Mouse (Mus musculus) heart, embryonic 10.5 days (tissue): ENCODE measurements at regions not wholly inside any gene's neighbourhood (a gene's known extent, or its start where the extent isn't known, plus 50 kb on each side); places are given as distances from the start of the nearest gene placed in this dataset.

Experiments used
- DNase-seq: peaks from one replicate; pipeline ENCODE4 v3.0.0-alpha.2; 2017; ENCODE audit warnings: low spot score
- H3K27ac ChIP-seq: fragments of 300-500 bp; sonication (generic); 2 replicates; pipeline ENCODE4 v1.5.1; 2016; ENCODE audit warnings: mild to moderate bottlenecking
- H3K27me3 ChIP-seq: fragments of 300-500 bp; sonication (generic); 2 replicates; pipeline ENCODE4 v1.6.1; 2016; ENCODE audit warnings: mild to moderate bottlenecking; ENCODE audit not compliant: poor library complexity, insufficient read depth, severe bottlenecking
- H3K36me3 ChIP-seq: fragments of 300-500 bp; sonication (generic); 2 replicates; pipeline ENCODE4 v1.6.1; 2016; ENCODE audit warnings: mild to moderate bottlenecking, moderate library complexity
- H3K4me1 ChIP-seq: fragments of 300-500 bp; sonication (generic); 2 replicates; pipeline ENCODE4 v1.6.1; 2016; ENCODE audit warnings: mild to moderate bottlenecking
- H3K4me3 ChIP-seq: fragments of 300-500 bp; sonication (generic); 2 replicates; pipeline ENCODE4 v1.5.1; 2016; ENCODE audit warnings: mild to moderate bottlenecking, moderate library complexity
- H3K9me3 ChIP-seq: fragments of 300-500 bp; sonication (generic); 2 replicates; pipeline ENCODE4 v1.6.1; 2016; ENCODE audit warnings: mild to moderate bottlenecking, moderate library complexity
- WGBS: fragments of 180-500 bp; shearing (Covaris S2); methylation state at CpG from one replicate; pipeline ENCODE4 v1.1.7; 2016; 5-methylcytosine and 5-hydroxymethylcytosine counted together

GRCm38 (mm10) chr19:36238536-36238935 lies 109.6 kb upstream of the Pcgf5 start:
- Histone ChIP-seq H3K27me3 (no peaks in the 10 kb centered on the region), H3K4me3 (no peak overlapping the region), H3K36me3 (no peaks in the 10 kb centered on the region), H3K9me3 (no peaks in the 10 kb centered on the region), H3K27ac (no peak overlapping the region), H3K4me1 (peaks cover 15% of the 10 kb centered on the region; the same call in 1 of the 2 replicates)
- 65% methylated on average over 3 of the region's 3 CpGs for WGBS
- no peak for DNase-seq

GRCm38 (mm10) chr19:36242396-36242795 lies 105.7 kb upstream of the Pcgf5 start:
- DNase-seq = no peak
- Histone ChIP-seq H3K9me3 (no peaks in the 10 kb centered on the region), H3K4me3 (no peak overlapping the region), H3K4me1 (peaks cover 6% of the 10 kb centered on the region; the same call in 1 of the 2 replicates), H3K27me3 (no peaks in the 10 kb centered on the region), H3K36me3 (no peaks in the 10 kb centered on the region), H3K27ac (no peak overlapping the region)
- WGBS = 70% methylated on average over 3 of the region's 3 CpGs

GRCm38 (mm10) chr19:36242946-36243345 lies 105.2 kb upstream of the Pcgf5 start:
- 73% methylated on average over 5 of the region's 5 CpGs for WGBS
- peaks cover under 1% of the 10 kb centered on the region; the same call in 1 of the 2 replicates for H3K4me1 ChIP-seq

GRCm38 (mm10) chr19:36252522-36252921 lies 95.6 kb upstream of the Pcgf5 start:
- Histone ChIP-seq H3K4me3 (no peak overlapping the region), H3K36me3 (no peaks in the 10 kb centered on the region), H3K9me3 (no peaks in the 10 kb centered on the region), H3K27me3 (no peaks in the 10 kb centered on the region), H3K4me1 (peaks cover 5% of the 10 kb centered on the region), H3K27ac (no peak overlapping the region)
- WGBS = 79% methylated on average over 3 of the region's 3 CpGs
- DNase-seq = no peak

More at GRCm38 (mm10) chr19:36242946-36243345, 105.2 kb upstream of the Pcgf5 start:
- DNase-seq = no peak
- H3K27ac ChIP-seq = no peak overlapping the region
- H3K36me3 ChIP-seq = no peaks in the 10 kb centered on the region
- H3K4me3 ChIP-seq = no peak overlapping the region
- no peaks in the 10 kb centered on the region for H3K9me3 ChIP-seq
- H3K27me3 ChIP-seq = no peaks in the 10 kb centered on the region

GRCm38 (mm10) chr19:36257748-36258538 lies 90.2 kb upstream of the Pcgf5 start:
- peak overlapping the region; percentile 24 for H3K27ac ChIP-seq
- H3K9me3 ChIP-seq = no peaks in the 10 kb centered on the region
- H3K36me3 ChIP-seq = no peaks in the 10 kb centered on the region
- DNase-seq = no peak
- 45% methylated on average over 10 of the region's 10 CpGs for WGBS
- no peak overlapping the region for H3K4me3 ChIP-seq
- no peaks in the 10 kb centered on the region for H3K27me3 ChIP-seq
- peaks cover 19% of the 10 kb centered on the region for H3K4me1 ChIP-seq

- no peaks in the 10 kb centered on the region for H3K36me3 ChIP-seq
- no peak overlapping the region for H3K4me3 ChIP-seq
- H3K27ac ChIP-seq = 0 out of 2 replicates have a peak overlapping the region, but pooled peaks have one; percentile 29
- no peak for DNase-seq
- H3K27me3 ChIP-seq = no peaks in the 10 kb centered on the region
- peaks cover 41% of the 10 kb centered on the region for H3K4me1 ChIP-seq
- H3K9me3 ChIP-seq = no peaks in the 10 kb centered on the region
- WGBS = 86% methylated on average over 5 of the region's 5 CpGs
Measured at GRCm38 (mm10) chr19:36261819-36262218, 86.3 kb upstream of the Pcgf5 start.

GRCm38 (mm10) chr19:36263923-36264322 lies 84.2 kb upstream of the Pcgf5 start:
- 66% methylated on average over 4 of the region's 4 CpGs for WGBS

GRCm38 (mm10) chr19:36264397-36264796 lies 83.7 kb upstream of the Pcgf5 start:
- 38% methylated on average over 2 of the region's 2 CpGs for WGBS
- H3K36me3 ChIP-seq = no peaks in the 10 kb centered on the region
- H3K27me3 ChIP-seq = no peaks in the 10 kb centered on the region
- DNase-seq = no peak
- no peaks in the 10 kb centered on the region for H3K9me3 ChIP-seq
- H3K27ac ChIP-seq = peak overlapping the region; percentile 67; the same call in 1 of the 2 replicates
- peaks cover 30% of the 10 kb centered on the region for H3K4me1 ChIP-seq
- no peak overlapping the region for H3K4me3 ChIP-seq

More at GRCm38 (mm10) chr19:36263923-36264322, 84.2 kb upstream of the Pcgf5 start:
- Histone ChIP-seq H3K36me3 (no peaks in the 10 kb centered on the region), H3K27ac (peak overlapping the region; percentile 67), H3K4me1 (peaks cover 30% of the 10 kb centered on the region), H3K9me3 (no peaks in the 10 kb centered on the region), H3K4me3 (no peak overlapping the region), H3K27me3 (no peaks in the 10 kb centered on the region)
- DNase-seq = no peak

- H3K27me3 ChIP-seq = no peaks in the 10 kb centered on the region
- no peak for DNase-seq
- 77% methylated on average over 1 of the region's 1 CpGs for WGBS
- no peaks in the 10 kb centered on the region for H3K36me3 ChIP-seq
- no peaks in the 10 kb centered on the region for H3K9me3 ChIP-seq
- H3K27ac ChIP-seq = peak overlapping the region; percentile 67; the same call in 1 of the 2 replicates
- peaks cover 30% of the 10 kb centered on the region for H3K4me1 ChIP-seq
- H3K4me3 ChIP-seq = no peak overlapping the region
Measured at GRCm38 (mm10) chr19:36265276-36265675, 82.8 kb upstream of the Pcgf5 start.

GRCm38 (mm10) chr19:36266346-36266745 lies 81.8 kb upstream of the Pcgf5 start:
- Histone ChIP-seq H3K27ac (peak overlapping the region; percentile 57), H3K27me3 (no peaks in the 10 kb centered on the region), H3K36me3 (no peaks in the 10 kb centered on the region), H3K4me1 (peaks cover 30% of the 10 kb centered on the region), H3K4me3 (no peak overlapping the region), H3K9me3 (no peaks in the 10 kb centered on the region)
- no peak for DNase-seq
- WGBS = 61% methylated on average over 8 of the region's 8 CpGs

- Histone ChIP-seq H3K27me3 (no peaks in the 10 kb centered on the region), H3K4me1 (no peaks in the 10 kb centered on the region), H3K9me3 (no peaks in the 10 kb centered on the region), H3K36me3 (no peaks in the 10 kb centered on the region), H3K4me3 (no peak overlapping the region), H3K27ac (no peak overlapping the region)
- WGBS = 39% methylated on average over 3 of the region's 3 CpGs
- no peak for DNase-seq
Measured at GRCm38 (mm10) chr19:36273466-36273865, 74.6 kb upstream of the Pcgf5 start.

GRCm38 (mm10) chr19:36285465-36285864 lies 62.6 kb upstream of the Pcgf5 start:
- H3K27ac ChIP-seq = no peak overlapping the region
- no peaks in the 10 kb centered on the region for H3K36me3 ChIP-seq
- no peaks in the 10 kb centered on the region for H3K4me1 ChIP-seq
- no peaks in the 10 kb centered on the region for H3K9me3 ChIP-seq
- DNase-seq = no peak
- 84% methylated on average over 4 of the region's 4 CpGs for WGBS
- no peaks in the 10 kb centered on the region for H3K27me3 ChIP-seq
- no peak overlapping the region for H3K4me3 ChIP-seq

GRCm38 (mm10) chr19:36290778-36291177 lies 57.3 kb upstream of the Pcgf5 start:
- WGBS = 25% methylated on average over 4 of the region's 4 CpGs
- Histone ChIP-seq H3K4me3 (no peak overlapping the region), H3K4me1 (0 out of 2 replicates have a peak, but pooled peaks cover 4% of the 10 kb centered on the region), H3K9me3 (no peaks in the 10 kb centered on the region), H3K36me3 (no peaks in the 10 kb centered on the region), H3K27me3 (no peaks in the 10 kb centered on the region), H3K27ac (no peak overlapping the region)
- no peak for DNase-seq
